Mouse (Mus musculus) intestine, postnatal 0 days (tissue): ENCODE data around the gene Cops7a. TPM values are rescaled to one million over a fixed set of nuclear protein-coding genes. Genes with fewer than 3 reads are reported as not detected.

ENCODE experiments used
- ATAC-seq: fragments of 200-750 bp; cut with Nextera tagmentation; 2 replicates; pipeline ENCODE4 v1.8.0; 2017; ENCODE audit warnings: mild to moderate bottlenecking, moderate TSS enrichment, moderate library complexity
- H3K27ac ChIP-seq: fragments of 300-500 bp; sonication (generic); 2 replicates; pipeline ENCODE4 v1.5.1; 2014; ENCODE audit warnings: mild to moderate bottlenecking, low read depth, low read length, moderate library complexity
- H3K27me3 ChIP-seq: fragments of 300-500 bp; sonication (generic); replicated peaks from 2 replicates; pipeline ENCODE4 v1.6.1; 2014; ENCODE audit warnings: low read length, mixed read lengths; ENCODE audit not compliant: control insufficient read depth, insufficient read depth
- H3K36me3 ChIP-seq: fragments of 300-500 bp; sonication (generic); 2 replicates; pipeline ENCODE4 v1.6.1; 2014; ENCODE audit warnings: mild to moderate bottlenecking, moderate library complexity; ENCODE audit not compliant: control insufficient read depth, insufficient read depth
- H3K4me1 ChIP-seq: fragments of 300-500 bp; sonication (generic); replicated peaks from 2 replicates; pipeline ENCODE4 v1.6.1; 2014; ENCODE audit warnings: antibody characterized with exemption, low read length, mixed read lengths; ENCODE audit not compliant: control insufficient read depth, insufficient read depth
- H3K4me2 ChIP-seq: fragments of 300-500 bp; sonication (generic); replicated peaks from 2 replicates; pipeline ENCODE4 v1.6.1; 2014; ENCODE audit warnings: low read depth, mild to moderate bottlenecking, moderate library complexity
- H3K4me3 ChIP-seq: fragments of 300-500 bp; sonication (generic); 2 replicates; pipeline ENCODE4 v1.5.1; 2014; ENCODE audit warnings: low read depth, low read length
- H3K9ac ChIP-seq: fragments of 300-500 bp; sonication (generic); 2 replicates; pipeline ENCODE4 v1.6.1; 2014; ENCODE audit warnings: mild to moderate bottlenecking, low read depth, low read length
- H3K9me3 ChIP-seq: fragments of 300-500 bp; sonication (generic); 2 replicates; pipeline ENCODE4 v1.6.1; 2016; ENCODE audit warnings: mixed run types; ENCODE audit not compliant: control insufficient read depth
- CTCF ChIP-seq: sonication (generic); IDR thresholded peaks from 2 replicates; pipeline ENCODE4 v1.5.1; 2016; ENCODE audit warnings: low read depth, mild to moderate bottlenecking, control low read depth, antibody characterized with exemption, moderate library complexity
- WGBS: fragments of 180-500 bp; shearing (Covaris S2); extraction: QIAGEN DNeasy Blood & Tissue Kit; methylation state at CpG from one replicate; pipeline ENCODE4 v1.1.7; 2014; 5-methylcytosine and 5-hydroxymethylcytosine counted together
- polyA plus RNA-seq: library from polyadenylated mRNA; unstranded; fragments of >200 nt; fragmentation: Nextera tagmentation; extraction: Ambion mirVana; gene quantifications from 2 replicates; pipeline ENCODE4 v1.2.1, GENCODE M21; 2015

Gene Cops7a
- polyA plus RNA-seq, 1 experiment from 2014 or later, result 110 TPM

- Histone ChIP-seq H3K36me3 (peaks cover 25% of the 10 kb centered on the region), H3K4me2 (no peak overlapping the region), H3K9me3 (no peaks in the 10 kb centered on the region), H3K27ac (no peak overlapping the region), H3K27me3 (no peaks in the 10 kb centered on the region), H3K9ac (no peak overlapping the region), H3K4me3 (no peak overlapping the region), H3K4me1 (no peaks in the 10 kb centered on the region)
- TF ChIP-seq CTCF, result no peak
- no peak for ATAC-seq
- WGBS, result 90% methylated on average over 2 of the region's 2 CpGs
Observed at GRCm38 (mm10) chr6:124953991-124954715, 11.2 kb downstream of the Cops7a start.

- no peak overlapping the region for H3K4me2 ChIP-seq
- no peak overlapping the region for H3K9ac ChIP-seq
- H3K27me3 ChIP-seq, result no peaks in the 10 kb centered on the region
- TF ChIP-seq CTCF, result no peak
- no peak overlapping the region for H3K27ac ChIP-seq
- H3K4me1 ChIP-seq, result no peaks in the 10 kb centered on the region
- peaks cover 9% of the 10 kb centered on the region for H3K36me3 ChIP-seq
- H3K9me3 ChIP-seq, result no peaks in the 10 kb centered on the region
- H3K4me3 ChIP-seq, result no peak overlapping the region
- ATAC-seq, result no peak
- WGBS, result 90% methylated on average over 3 of the region's 3 CpGs
Observed at GRCm38 (mm10) chr6:124943526-124943925, 21.8 kb downstream of the Cops7a start.

DNA sequence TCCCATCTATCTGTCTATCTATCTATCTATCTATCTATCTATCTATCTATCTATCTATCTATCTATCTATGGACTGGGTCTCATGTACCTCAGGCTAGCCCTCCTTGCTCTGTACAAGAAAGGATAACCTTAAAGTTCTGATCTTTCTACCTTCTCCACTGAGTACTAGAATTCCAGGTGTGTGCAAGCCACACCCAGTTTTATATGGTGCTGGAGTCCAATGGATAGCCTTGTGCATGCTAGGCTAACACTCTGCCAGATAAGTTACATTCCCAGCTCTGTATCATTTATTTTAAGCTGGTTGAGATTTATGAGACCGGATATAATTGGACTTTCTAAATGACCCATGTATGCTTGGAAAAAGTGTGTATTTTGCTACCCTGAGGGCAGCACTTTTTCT is 23.7 kb downstream of the Cops7a start:
- peak; percentile 85 for ATAC-seq
- H3K36me3 ChIP-seq, result peaks cover 23% of the 10 kb centered on the region
- no peaks in the 10 kb centered on the region for H3K4me1 ChIP-seq
- no peak for TF ChIP-seq CTCF
- no peak overlapping the region for H3K9ac ChIP-seq
- 39% methylated on average over 1 of the region's 1 CpGs for WGBS
- no peak overlapping the region for H3K27ac ChIP-seq
- H3K27me3 ChIP-seq, result no peaks in the 10 kb centered on the region
- no peaks in the 10 kb centered on the region for H3K9me3 ChIP-seq
- H3K4me3 ChIP-seq, result no peak overlapping the region
- no peak overlapping the region for H3K4me2 ChIP-seq

DNA sequence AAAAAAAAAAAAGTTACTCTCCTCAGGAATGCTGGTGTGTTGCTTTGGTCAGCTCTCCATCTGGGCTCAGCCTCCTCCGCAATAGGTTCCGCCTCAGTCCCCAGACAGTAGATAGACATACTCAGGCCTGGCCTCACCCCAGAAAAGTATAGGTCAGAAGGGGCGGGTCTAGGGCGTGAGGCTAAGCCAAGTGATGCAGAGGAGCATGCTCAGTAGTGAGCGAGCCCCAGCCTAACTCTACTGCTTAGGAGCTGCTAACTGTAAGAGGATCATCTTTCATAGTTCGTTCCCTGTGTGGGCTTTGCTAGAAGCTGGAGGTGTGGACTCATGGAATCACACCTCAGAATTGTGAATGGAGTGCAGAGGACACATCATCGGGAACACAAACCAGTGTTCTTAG is 26.8 kb downstream of the Cops7a start:
- WGBS, result 90% methylated on average over 7 of the region's 7 CpGs
- H3K9me3 ChIP-seq, result no peaks in the 10 kb centered on the region
- H3K36me3 ChIP-seq, result peaks cover 51% of the 10 kb centered on the region
- TF ChIP-seq CTCF, result no peak
- H3K27me3 ChIP-seq, result no peaks in the 10 kb centered on the region
- no peak for ATAC-seq
- no peak overlapping the region for H3K4me3 ChIP-seq
- H3K4me2 ChIP-seq, result no peak overlapping the region
- no peak overlapping the region for H3K27ac ChIP-seq
- H3K4me1 ChIP-seq, result no peaks in the 10 kb centered on the region
- H3K9ac ChIP-seq, result no peak overlapping the region

DNA sequence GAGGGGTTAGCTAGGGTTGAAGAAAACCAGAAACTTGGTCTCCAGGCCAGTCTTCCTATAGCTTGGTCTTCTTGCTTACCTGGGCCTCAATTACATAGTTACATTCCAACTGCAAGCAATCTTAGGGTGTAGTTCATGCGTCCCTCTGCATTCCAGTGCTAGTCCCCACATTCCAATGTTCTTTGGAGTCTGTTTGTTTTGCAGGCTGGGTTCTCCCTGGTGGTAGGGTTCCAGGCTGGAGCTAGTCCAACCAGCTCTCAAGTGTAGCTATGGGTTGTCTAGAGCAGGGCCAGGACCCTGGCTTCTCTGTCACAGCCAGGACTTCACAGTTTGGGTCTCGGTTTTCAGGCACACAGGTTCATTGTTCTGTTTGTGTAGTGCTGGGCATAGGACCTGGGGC is 27.8 kb downstream of the Cops7a start:
- Histone ChIP-seq H3K4me2 (no peak overlapping the region), H3K36me3 (peaks cover 56% of the 10 kb centered on the region), H3K9me3 (no peaks in the 10 kb centered on the region), H3K4me3 (no peak overlapping the region), H3K27me3 (no peaks in the 10 kb centered on the region), H3K27ac (no peak overlapping the region), H3K4me1 (peaks cover under 1% of the 10 kb centered on the region; the same call in 1 of the 2 replicates), H3K9ac (no peak overlapping the region)
- ATAC-seq, result no peak
- no peak for TF ChIP-seq CTCF
- 71% methylated on average over 2 of the region's 2 CpGs for WGBS

DNA sequence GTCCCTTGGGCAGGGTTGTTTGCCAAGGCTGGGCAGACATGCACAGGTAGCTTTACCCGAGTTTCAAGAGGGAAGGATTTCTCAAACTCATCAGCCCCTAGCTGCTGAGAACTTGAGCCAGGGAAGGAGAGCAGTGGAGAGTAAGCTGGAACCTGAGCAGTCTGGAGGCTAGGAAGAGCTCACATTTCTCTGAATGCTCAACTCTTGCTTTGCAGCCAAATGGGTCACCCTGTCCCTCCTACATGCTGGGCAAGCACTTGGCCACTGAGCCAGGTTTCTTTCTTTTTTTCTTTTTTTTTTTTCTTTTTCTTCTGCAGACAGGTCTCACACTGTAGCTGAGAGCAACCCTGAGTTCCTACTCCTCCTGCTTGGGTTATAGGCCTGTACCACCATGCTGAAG is 28.7 kb downstream of the Cops7a start:
- Histone ChIP-seq H3K27me3 (no peaks in the 10 kb centered on the region), H3K27ac (no peak overlapping the region), H3K4me1 (peaks cover 6% of the 10 kb centered on the region; the same call in 1 of the 2 replicates), H3K9ac (no peak overlapping the region), H3K4me2 (no peak overlapping the region), H3K9me3 (no peaks in the 10 kb centered on the region), H3K36me3 (peaks cover 57% of the 10 kb centered on the region), H3K4me3 (no peak overlapping the region)
- 88% methylated on average over 1 of the region's 1 CpGs for WGBS
- no peak for TF ChIP-seq CTCF
- no peak for ATAC-seq
